Mouse (Mus musculus): ENCODE results near the gene Fbxw4.
A peak's percentile ranks its signal among the peaks of the same experiment; 100 is the strongest.

The Fbxw4 gene

DNA sequence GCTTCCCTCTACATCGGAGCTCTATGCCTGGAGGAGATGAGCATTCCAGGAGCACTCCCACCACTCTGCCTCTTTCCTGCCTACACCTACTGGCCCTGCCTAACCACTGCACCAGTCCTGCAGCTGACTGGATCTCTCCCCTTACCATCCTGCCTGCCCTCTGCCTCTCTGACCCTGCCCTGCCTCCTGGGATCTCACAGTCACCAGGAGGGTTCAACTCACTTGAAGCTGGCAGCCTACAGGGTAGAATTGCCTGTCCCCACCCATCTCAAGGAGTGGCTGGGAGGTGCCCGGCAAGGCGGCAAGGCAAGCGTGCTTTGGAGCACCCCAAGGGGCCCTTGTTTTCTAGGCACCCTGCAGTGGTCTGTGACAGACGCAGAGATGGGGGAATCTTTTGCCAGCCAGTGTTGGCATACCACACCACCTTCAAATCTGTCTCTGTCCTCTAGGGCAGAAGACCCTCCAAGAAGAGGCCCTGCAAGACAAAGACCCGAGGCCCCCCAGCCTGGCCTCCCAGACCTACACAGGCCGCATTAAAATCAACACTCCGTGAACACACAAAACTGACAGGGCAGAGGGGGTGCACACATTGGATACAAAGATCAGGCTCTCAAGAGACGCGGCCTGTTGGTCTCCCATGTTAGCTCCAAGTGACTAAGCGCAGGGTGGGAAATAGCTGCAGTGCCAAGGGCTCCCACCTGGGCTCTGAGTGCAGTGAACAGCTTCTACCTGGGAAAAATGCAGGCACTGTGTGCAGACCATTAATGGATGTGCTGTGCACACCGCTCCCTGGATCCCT, 44.5 kb downstream of the Fbxw4 start:
- no peak for DNase-seq (ENCODE audit: low read depth, low spot score)

DNA sequence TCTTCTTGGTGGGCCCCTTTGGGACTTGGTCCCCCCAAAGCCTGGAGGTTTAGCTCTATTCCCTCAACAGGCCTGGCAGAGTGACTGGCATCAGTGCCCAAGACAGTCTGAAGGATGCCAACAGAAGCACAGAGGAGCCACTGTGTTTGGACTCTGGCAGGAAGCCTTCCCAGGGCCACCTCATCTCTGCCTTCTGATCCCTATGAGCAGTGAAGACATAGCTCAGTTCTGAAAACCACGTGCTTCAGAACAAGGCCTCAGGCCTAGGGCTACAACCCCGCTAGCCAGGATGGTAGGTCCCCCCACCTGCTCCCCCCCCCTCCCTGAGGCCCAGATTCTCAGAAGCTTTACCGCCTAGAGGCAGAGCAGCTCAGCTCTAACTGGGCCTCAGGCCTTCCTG, 45.2 kb downstream of the Fbxw4 start:
- DNase-seq (ENCODE audit: low read depth, low spot score), result no peak

GRCm38 (mm10) chr19:45614375-45614774, 45.7 kb downstream of the Fbxw4 start:
- no peak for DNase-seq (ENCODE audit: low read depth, low spot score)

GRCm38 (mm10) chr19:45610823-45611222, 49.3 kb downstream of the Fbxw4 start:
- DNase-seq (ENCODE audit: low read depth, low spot score), result no peak

DNA sequence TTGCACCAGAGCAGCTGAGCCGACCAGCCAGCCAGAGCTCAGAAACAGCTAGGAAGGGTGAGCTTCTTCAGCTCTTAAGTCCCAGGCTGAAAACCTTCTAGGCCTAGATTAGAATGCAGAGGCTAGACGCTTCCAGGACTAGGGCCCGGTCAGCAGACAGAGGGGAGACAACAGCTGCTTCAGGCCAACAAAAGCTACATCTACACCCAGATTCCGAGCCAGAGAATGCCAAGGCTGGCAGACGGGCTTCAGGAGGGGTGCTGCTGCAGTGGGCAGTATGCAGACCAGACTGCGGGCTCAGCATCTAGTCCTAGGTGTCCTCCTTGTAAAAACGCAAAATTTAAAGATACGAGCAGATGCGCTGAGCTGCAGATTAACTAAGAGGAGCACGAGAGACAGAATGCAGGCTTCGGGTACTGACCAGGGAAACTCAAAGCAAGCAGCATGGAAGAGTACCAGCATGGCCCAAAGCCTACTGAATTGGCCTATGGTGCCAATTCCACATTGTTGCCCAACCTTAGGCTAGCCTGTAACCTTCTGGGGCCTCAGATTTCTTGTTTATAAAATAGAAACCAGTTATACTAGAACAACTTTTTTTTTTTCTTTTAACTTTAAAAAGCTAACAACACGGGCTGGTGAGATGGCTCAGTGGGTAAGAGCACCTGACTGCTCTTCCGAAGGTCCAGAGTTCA, 51.3 kb downstream of the Fbxw4 start:
- no peak for DNase-seq (ENCODE audit: low read depth, low spot score)

GRCm38 (mm10) chr19:45607479-45607878, 52.6 kb downstream of the Fbxw4 start:
- no peak for DNase-seq (ENCODE audit: low read depth, low spot score)

DNA sequence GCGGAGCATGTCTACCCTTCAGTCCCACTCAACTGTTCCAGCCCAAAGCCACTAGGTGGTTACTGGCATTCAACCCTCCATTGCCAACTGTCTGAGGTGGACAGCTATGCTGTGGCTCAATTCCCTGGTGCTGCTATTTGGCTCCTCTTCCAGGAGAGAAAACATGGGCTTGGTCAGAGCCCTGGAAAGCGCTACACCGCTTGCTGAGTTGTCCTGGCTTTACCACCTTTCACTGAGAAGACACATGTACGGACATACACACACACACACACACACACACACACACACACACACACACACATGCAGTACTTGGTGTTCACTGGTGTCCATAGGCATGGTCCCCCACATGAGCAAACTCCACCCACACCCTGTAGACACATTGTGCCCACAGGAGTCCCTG, 53.4 kb downstream of the Fbxw4 start:
- DNase-seq (ENCODE audit: low read depth, low spot score), result no peak

GRCm38 (mm10) chr19:45602606-45603005, 57.5 kb downstream of the Fbxw4 start:
- no peak for DNase-seq (ENCODE audit: low read depth, low spot score)

DNA sequence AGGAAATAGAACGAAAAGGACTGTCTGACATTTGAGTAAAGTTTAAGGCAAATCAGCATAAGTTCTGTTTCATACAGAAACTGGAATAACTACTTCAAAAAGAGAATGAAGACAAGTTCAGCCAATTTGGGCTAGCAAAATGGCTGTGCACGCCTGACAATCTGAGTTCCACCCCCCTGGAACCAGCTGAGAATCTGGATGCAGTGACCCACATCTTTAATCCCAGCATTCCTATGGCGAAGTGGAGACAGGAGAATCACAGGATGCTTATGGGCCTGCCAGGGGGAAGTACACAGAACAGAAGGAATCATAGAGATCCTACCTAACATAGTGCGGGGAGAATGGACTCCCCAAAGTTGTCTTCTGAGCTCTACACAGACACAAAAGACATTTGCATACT, 63.0 kb downstream of the Fbxw4 start:
- no peak for DNase-seq (ENCODE audit: low read depth, low spot score)

DNA sequence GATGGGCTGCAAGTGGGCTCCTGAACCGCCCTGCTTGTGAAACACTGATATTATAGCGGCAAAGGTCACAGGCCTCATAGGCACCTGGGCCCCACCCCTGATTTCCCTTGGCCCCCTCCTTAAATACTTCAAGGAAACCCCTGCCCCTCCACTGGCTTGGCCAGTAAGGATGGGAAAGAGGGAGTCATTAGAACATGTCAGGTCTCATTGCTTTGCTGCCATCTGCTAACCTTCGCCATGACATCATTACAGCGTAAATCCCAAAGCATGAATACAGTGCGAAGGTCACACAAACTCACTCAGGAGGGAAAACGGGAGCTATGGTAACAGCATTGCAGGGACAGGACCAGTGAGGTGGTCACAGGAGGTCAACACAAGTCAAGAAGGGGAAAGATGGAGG, 63.7 kb downstream of the Fbxw4 start:
- DNase-seq (ENCODE audit: low read depth, low spot score), result no peak

- no peak for DNase-seq (ENCODE audit: low read depth, low spot score)
Observed at GRCm38 (mm10) chr19:45596019-45596418, 64.1 kb downstream of the Fbxw4 start.

DNA sequence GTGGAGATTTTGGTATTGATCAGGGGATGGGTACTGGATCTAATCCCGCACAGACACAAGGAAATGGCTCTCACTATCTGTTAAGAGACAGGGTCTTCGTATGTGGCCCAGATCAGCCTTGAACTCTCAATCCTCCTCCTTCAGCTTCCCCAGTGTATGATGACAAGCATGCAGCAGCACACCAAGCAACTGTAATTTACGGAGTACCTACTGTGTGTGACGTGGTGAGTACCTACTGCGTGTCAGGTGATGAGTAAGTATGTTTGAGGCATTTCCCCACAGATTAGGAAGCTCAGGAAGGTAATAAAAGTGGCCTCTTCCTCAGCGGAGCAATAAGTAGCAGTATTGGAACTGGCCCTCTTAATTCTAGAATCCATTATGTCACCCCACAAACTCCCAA, 64.6 kb downstream of the Fbxw4 start:
- no peak for DNase-seq (ENCODE audit: low read depth, low spot score)

DNA sequence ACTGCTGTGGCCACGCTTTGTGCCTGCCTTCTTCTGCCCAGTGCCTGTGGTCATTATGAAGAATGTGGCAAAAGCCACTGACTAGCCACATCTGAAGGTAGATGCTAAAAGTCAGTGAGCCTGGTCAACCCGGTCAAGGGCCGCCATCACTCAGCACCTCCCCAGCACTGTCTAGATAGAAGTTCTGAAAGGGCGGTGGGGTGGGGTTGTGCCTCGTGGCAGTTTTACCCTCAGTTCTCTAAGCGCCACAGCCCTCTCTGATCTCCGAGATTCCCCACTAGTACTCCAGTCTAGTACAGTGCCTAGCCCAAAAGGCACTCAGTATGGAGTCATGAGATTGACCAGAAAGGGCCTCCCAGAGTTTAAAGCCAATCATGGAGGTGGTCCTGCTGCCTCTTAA, 66.0 kb downstream of the Fbxw4 start:
- DNase-seq (ENCODE audit: low read depth, low spot score), result no peak

DNA sequence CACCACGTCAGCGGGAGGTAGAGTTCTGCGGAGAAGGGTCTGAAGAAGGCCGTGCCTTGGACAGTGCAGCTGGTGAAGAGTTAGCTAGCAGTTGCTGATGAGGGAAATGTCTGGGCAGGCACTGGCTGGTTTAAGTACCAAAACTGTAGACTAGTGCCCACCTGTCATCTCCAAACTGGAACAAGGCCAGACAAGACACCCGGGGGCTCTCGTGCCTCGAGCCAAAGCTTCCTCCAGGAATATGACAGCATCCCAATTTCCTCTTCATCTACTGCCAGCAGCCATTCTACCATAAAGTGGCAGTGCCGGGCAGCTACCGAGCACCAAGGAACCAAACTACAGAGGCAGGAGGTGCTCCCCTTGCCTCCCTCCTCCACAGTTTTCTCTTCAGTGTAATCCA, 67.2 kb downstream of the Fbxw4 start:
- no peak for DNase-seq (ENCODE audit: low read depth, low spot score)

- DNase-seq (ENCODE audit: low read depth, low spot score), result no peak
Observed at GRCm38 (mm10) chr19:45591704-45592103, 68.4 kb downstream of the Fbxw4 start.

GRCm38 (mm10) chr19:45589761-45590160, 70.4 kb downstream of the Fbxw4 start:
- no peak for DNase-seq (ENCODE audit: low read depth, low spot score)

DNA sequence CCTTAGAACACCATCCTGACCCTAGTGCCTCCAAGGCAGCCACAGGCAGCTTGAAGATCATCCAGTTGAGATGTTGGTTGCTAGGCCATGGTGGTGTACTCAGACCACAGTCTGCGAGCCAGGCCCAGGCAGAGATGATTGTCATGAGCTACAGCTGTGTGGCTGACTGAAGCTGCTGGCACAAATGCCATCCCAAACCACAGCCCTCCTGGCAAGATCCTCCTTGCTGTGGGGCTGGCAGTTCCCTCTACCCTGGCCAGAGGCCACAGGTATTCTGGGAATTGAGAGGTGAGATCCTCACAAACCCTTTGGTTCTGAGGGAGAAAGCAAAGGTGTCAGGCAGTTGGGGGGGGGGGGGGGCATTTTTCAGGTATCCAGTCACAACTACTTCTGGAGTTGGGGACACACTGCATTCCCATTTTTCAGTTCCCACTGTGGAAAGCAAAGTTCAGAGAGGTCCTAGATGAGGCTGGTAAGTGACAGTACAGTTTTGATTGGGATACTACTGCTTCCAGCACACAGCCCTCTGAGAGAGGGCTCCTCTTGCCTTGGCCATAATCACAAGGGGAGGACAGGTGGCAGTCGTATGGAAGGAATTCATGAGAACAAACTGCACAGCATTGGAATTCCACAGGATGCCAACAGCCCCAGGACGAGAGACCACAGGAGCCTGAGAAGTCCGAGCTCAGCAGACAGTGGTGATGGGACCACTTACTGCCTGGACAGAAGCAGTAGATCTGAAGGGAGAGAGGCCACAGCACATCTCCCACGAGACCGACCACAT, 72.4 kb downstream of the Fbxw4 start:
- DNase-seq (ENCODE audit: low read depth, low spot score), result no peak

DNA sequence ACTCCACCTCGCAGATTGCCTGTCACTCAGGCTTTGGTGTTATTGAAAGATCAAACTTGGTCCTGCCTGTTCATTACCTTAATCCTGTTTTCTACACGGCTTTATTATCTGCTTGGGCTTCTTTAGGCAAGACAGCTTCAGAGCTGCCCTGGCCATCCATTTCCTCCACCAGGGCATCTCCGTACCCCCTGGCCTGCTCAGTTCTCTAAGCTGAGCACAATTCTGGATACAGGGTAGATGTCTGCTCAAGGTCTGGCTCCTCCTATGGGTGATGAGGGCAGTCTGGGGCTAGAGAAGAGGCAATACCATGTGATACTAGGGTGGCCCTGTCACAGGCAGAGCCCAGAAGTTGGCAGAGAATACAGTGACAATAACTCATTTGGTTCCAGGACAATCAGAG, 73.3 kb downstream of the Fbxw4 start:
- no peak for DNase-seq (ENCODE audit: low read depth, low spot score)

DNA sequence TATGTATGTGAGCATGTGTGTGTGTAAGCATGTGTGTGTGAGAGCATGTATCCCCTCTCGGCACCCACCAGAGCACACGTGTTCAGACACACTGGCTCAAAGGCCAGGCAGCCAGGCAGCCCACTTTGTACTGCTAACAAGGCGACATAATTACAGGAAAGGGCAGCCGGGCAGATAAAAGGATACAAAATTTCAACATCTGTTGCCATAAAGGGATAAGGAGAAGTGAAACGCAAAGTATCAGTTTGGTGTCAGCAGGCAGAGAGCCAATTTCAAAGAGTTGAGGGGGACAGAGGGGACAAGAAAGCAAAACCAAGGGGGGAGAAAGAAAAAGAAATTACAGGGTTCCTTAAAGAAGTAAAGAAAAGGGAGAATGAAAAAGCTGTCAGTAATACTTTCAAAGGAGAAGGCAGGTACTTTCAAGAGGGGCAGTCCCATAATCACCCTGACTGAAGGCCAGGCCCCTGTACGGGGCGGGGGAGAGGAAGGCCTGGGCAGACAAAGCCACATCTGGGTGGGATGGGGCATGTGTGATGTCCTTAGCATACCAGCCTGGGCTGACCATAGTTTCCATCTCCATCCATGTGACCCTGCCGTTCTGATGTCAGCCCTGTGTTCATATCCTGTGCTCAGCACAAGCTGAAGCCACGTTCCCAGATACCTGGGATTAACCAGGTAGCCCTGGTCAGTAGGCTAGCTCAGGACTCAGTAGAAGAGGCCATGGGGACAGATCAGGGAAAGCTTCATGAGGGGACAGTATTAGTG, 75.1 kb downstream of the Fbxw4 start:
- no peak for DNase-seq (ENCODE audit: low read depth, low spot score)

- no peak for DNase-seq (ENCODE audit: low read depth, low spot score)
Observed at GRCm38 (mm10) chr19:45583136-45583535, 77.0 kb downstream of the Fbxw4 start.

DNA sequence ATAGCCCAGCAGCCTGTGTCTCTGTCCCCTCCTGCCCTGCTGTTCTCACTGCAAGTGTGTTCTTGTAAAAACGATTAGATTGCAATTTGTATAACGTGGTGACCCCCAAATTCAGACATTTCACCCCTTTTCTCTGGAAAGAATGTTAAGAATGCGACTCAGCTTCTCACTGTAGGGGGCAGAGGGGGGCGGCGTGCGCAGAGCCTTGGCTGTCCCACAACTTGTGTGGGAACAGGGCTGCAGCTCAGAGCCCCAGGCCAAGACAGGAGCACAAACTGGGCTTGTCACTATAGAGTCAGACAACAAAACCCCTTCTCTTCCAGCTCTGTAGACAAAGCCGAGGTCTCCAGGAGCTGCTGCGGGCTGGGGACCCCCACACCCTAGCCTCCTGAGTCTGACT, 78.0 kb downstream of the Fbxw4 start:
- no peak for DNase-seq (ENCODE audit: low read depth, low spot score)

DNA sequence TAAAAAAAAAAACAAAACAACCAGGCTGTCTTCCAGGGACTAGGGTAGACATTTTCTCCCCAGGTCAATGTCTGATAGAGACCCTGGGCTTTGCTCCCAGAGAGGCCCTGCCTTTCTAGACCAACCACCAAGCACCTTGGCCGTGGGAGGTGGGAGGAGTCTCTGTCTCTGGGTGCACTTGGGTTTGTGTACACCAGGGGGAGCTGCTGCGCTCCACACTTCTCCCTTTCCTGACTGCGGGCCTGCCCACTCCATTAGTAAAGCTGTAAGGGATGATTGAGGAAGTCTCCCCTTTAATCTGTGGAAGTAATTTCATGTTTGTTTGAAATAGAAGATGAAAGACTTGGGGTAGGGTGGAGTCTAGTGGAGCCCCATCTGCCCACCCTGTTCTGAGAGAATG, 78.9 kb downstream of the Fbxw4 start:
- DNase-seq (ENCODE audit: low read depth, low spot score), result peak; percentile 89

Measured in ZHBTc4 (cell line).